ENCODE assay signal across 14 mouse cellular contexts in the genomic region with DNA sequence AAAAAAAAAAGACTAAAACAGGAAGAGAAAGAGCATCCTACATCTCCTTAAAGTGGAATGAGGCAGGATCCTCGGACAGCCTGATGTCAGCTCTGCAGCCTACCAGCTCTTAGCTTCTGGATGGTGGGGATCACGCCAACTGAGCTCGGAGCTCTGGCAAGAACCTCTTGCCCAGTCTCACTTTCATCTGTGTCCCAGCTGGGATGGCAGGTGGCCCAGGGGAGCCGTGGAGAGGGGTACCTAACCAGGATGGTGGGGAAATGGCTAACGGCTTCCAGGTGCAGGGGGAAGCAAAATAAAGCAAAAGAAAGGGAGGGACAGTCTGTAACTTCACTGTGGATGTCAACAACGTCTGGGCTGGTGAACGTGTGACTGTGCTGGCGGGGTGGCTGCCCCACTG.
"Had no signal": no experiment of that assay in that cellular context is flagged by ENCODE, and none has a peak within 500 bp of the region (broad histone marks: within the 10 kb centered on the region; RNA-seq: fewer than 3 reads in every experiment).

No protein-coding gene starts in this region.

- ATAC-seq: liver, embryonic 12.5 days had no signal

- H3K4me2 ChIP-seq: limb, embryonic 15.5 days; liver, embryonic 12.5 days; lung, embryonic 14.5 days; neural tube, embryonic 15.5 days had no signal

- H3K4me1 ChIP-seq: neural tube, embryonic 15.5 days had no signal

- H3K9ac ChIP-seq: limb, embryonic 15.5 days; liver, embryonic 12.5 days; lung, embryonic 14.5 days; neural tube, embryonic 15.5 days had no signal

- DNase-seq: kidney, postnatal 10 days; layer of hippocampus, adult 9-11 months; layer of hippocampus, postnatal 36 days; lung, embryonic 14.5 days; lung, postnatal 10 days; lung, postnatal 4 days; right cerebral cortex, adult 18-20 months; right cerebral cortex, postnatal 25 days; thymus, postnatal 36 days had no signal

- H3K4me3 ChIP-seq: limb, embryonic 15.5 days; liver, embryonic 12.5 days; midbrain, embryonic 10.5 days; myocyte; neural tube, embryonic 15.5 days had no signal

- H3K9me3 ChIP-seq: limb, embryonic 15.5 days; liver, embryonic 12.5 days; midbrain, embryonic 10.5 days; neural tube, embryonic 15.5 days had no signal

- H3K27me3 ChIP-seq: limb, embryonic 15.5 days; liver, embryonic 12.5 days; neural tube, embryonic 15.5 days had no signal

- H3K27ac ChIP-seq: limb, embryonic 15.5 days; liver, embryonic 12.5 days; midbrain, embryonic 10.5 days; neural tube, embryonic 15.5 days had no signal
